Mouse (Mus musculus) WW6 (cell line): ENCODE data around the gene Dlg1.

Experiments
- DNase-seq: peaks from one replicate; pipeline ENCODE4 v3.0.0-alpha.2; 2013; ENCODE audit warnings: low read depth, low spot score

The Dlg1 gene

DNA sequence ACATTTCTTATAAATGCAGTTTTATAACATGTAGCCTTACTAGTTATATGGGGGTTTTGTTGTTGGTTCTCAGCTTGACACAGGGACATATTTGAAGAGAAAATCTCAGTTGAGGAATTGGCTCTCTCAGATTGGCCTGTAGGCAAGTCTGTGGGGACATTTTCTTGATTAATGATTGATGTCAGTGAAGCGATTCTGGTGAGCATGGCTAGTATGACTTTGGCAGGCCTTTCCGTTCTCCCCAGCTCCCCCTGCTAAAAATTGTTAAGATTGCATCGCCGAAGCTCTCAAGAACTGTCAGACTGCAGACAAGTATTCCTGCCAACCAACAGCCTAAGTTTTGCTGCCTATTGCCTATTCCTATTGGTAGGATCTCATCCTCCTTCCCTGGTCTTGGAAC lies 73.8 kb downstream of the Dlg1 start:
- no peak for DNase-seq

DNA sequence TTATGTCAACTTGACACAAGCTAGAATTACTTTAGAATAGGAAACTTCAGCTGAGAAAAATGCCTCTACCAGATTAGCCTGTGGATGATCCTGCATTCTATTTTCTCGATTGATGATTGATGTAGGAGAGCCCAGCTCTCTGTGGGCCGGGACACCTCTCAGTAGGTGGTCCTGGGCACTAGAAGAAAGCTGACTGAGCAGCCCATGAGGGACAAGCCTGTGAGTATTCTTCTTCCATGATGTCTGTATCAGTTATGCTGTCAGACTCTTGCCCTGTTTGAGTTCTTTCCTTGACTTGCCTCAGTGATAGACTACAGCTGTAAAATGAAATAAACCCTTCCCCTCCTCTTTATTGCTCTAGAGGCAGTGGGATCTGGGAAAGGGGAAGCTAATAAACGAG lies 74.5 kb downstream of the Dlg1 start:
- DNase-seq = no peak

DNA sequence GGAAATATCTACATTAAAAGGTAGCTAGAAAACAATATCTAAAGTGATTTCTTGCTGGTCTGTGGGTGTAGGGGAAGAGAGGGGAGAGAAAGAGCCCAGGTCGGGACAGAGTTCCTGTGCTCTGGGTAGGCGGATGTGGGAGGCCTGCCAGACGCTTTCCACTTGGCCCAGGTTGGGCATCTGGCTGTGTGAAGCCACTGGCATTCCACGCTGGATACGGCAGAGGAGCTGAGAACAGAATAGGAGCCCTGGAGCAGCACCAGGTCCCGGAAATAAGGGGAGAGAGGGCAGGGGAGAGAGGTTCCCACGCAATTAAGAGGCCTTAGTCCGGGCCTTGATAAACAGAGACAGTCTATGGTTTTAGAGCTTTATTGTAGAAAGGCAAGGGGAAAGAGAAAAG lies 77.0 kb downstream of the Dlg1 start:
- DNase-seq = no peak

- DNase-seq = no peak
Measured at GRCm38 (mm10) chr16:31740704-31741103, 77.5 kb downstream of the Dlg1 start.

- DNase-seq = no peak
Measured at GRCm38 (mm10) chr16:31750526-31750925, 87.3 kb downstream of the Dlg1 start.

- DNase-seq = no peak
Measured at GRCm38 (mm10) chr16:31754172-31755025, 91.2 kb downstream of the Dlg1 start.

- no peak for DNase-seq
Measured at GRCm38 (mm10) chr16:31755053-31755452, 91.8 kb downstream of the Dlg1 start.

GRCm38 (mm10) chr16:31756436-31756835 lies 93.2 kb downstream of the Dlg1 start:
- no peak for DNase-seq

DNA sequence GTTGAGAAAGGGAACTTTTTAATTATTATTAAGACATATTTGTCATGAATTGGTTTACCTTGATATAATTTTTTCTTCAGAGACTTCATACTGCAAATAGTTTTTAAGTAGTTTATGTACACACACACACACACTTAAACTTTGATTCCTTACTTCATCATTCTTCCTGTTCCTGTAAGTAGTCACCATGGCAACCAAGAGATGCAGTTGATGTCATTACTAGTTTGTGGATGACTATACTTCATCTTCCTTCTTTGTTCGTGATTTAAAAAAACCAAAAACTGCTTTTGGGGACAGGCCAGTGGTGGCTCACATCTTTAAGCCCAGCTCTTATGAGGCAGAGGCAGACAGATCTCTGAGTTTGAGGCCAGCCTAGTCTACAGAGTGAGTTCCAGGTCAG lies 94.4 kb downstream of the Dlg1 start:
- no peak for DNase-seq

GRCm38 (mm10) chr16:31759416-31759815 lies 96.2 kb downstream of the Dlg1 start:
- no peak for DNase-seq

- no peak for DNase-seq
Measured at GRCm38 (mm10) chr16:31766298-31766697, 103.1 kb downstream of the Dlg1 start.

GRCm38 (mm10) chr16:31766715-31767114 lies 103.5 kb downstream of the Dlg1 start:
- DNase-seq = no peak

- DNase-seq = no peak
Measured at GRCm38 (mm10) chr16:31775924-31776323, 112.7 kb downstream of the Dlg1 start.

- no peak for DNase-seq
Measured at GRCm38 (mm10) chr16:31781015-31781414, 117.8 kb downstream of the Dlg1 start.

GRCm38 (mm10) chr16:31790056-31790455 lies 126.8 kb downstream of the Dlg1 start:
- DNase-seq = no peak

- no peak for DNase-seq
Measured at GRCm38 (mm10) chr16:31803644-31804043, 140.4 kb downstream of the Dlg1 start.

GRCm38 (mm10) chr16:31826049-31826448 lies 162.8 kb downstream of the Dlg1 start:
- DNase-seq = no peak

DNA sequence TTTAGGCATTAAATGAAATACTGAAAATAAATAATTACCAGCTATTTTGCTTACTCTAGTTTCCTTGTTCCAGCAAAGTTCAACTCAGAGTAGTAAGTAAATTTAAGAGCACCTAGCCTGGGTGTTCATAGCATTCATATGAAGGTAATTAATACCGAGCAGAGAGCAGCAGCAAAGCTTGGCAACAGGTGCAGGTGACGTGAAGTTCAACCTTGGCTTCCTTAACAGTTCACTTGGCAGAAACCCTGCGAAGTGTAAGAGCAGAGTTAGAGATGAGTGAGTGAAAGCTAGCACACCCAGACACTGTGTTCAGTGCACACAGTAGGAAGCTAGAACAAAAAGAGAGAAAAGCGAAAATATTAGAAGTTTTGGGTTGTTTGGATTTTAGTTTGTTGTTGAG lies 167.5 kb downstream of the Dlg1 start:
- DNase-seq = no peak

DNA sequence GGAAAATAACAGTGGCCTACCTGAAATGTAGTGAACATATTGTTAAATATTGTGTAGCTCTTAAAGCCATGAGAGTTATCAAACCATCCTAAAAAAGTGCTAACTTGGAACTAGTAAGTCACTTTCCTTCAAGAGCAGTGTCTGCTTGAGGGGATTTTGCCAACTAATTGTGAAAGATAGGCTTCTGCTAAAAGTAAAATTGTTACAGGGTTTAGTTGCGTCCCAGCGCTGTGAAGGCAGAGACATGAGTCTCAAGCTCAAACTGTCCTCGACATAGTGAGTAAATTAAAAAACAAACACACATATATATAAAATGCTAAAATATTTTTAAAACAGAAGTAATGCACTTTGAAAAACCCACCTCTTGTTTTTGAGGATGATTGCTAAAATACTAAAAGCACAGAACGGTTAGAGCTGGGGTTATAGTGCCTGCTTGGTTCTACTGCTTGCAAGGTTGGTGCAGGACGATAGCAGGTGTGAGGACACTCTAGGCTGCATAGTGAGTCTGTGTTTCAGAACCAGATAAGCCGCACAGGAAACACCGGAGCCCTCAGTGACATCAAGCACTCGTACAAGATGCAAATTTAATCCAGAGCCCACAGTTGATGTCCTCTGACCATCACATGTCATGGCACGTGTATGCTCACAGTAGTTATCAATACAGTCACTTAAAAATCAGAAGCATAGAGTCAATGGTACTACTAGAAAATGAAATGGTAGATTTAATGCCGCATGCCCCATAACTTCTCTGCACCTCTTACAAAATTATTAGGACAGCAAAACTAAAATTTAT lies 169.6 kb downstream of the Dlg1 start:
- DNase-seq = no peak

- DNase-seq = no peak
Measured at GRCm38 (mm10) chr16:31834011-31834584, 170.9 kb downstream of the Dlg1 start.

DNA sequence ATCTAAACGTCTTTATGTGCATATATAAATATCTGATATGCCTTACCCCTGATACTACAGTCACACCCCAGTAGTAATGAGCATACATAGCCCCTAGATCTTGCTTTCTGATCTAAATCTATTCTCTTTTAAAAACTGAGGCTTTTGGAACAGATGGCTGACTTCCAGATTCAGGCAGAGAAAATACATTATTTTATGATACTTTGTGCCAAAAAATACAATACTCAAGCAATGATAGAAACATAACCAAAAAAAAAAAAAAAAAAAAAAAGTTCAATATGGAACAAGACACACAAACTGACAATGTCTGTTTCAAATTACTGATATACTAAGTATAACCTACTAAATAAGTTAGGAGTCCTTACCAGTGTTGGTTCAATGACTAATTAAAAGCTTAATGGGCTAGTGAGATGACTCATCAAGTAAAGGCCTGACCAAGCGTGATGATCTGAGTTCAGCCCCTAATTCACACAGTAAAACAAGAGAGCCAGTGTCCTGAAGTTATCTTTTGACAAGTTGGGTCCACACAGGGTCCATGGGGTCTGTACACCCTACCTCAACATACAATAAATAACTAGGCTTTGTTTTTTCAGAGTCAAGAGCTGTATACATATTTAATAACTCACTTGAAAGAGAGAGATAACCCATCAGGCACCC lies 171.5 kb downstream of the Dlg1 start:
- DNase-seq = no peak

- no peak for DNase-seq
Measured at GRCm38 (mm10) chr16:31837362-31837761, 174.1 kb downstream of the Dlg1 start.
